Mouse (Mus musculus) liver, adult 2 months (tissue): Measurements from ENCODE around the gene Soga1. TPM values are rescaled to one million over a fixed set of nuclear protein-coding genes. Genes with fewer than 3 reads are reported as not detected.

Experiments used
- DNase-seq: peaks from one replicate; pipeline ENCODE4 v3.0.0-alpha.2; 2011; ENCODE audit warnings: low read depth, low spot score; ENCODE audit errors: extremely low read depth
- H3K27ac ChIP-seq: fragments of 200-500 bp; replicated peaks from 2 replicates; pipeline ENCODE4 v1.5.1; 2012; ENCODE audit warnings: low read depth, mild to moderate bottlenecking, control low read depth, inconsistent platforms, low read length; ENCODE audit not compliant: insufficient read depth
- H3K27me3 ChIP-seq: fragments of 200-500 bp; 2 replicates; pipeline ENCODE4 v1.6.1; 2012; ENCODE audit warnings: mild to moderate bottlenecking, moderate library complexity, low read length, inconsistent platforms; ENCODE audit not compliant: control insufficient read depth, insufficient read depth
- H3K36me3 ChIP-seq: fragments of 200-500 bp; 2 replicates; pipeline ENCODE4 v1.6.1; 2012; ENCODE audit warnings: low read length, inconsistent platforms; ENCODE audit not compliant: control insufficient read depth, insufficient read depth
- H3K4me1 ChIP-seq: fragments of 200-500 bp; 2 replicates; pipeline ENCODE4 v1.6.1; 2011; ENCODE audit warnings: low read length; ENCODE audit not compliant: control insufficient read depth, insufficient read depth
- H3K4me3 ChIP-seq: fragments of 200-500 bp; 2 replicates; pipeline ENCODE4 v1.5.1; 2011; ENCODE audit warnings: low read depth, mild to moderate bottlenecking, control low read depth, low read length, moderate library complexity; ENCODE audit not compliant: insufficient read depth
- H3K79me2 ChIP-seq: fragments of 200-500 bp; 2 replicates; pipeline ENCODE4 v1.6.1; 2012; ENCODE audit warnings: inconsistent platforms, mild to moderate bottlenecking, low read length, moderate library complexity; ENCODE audit not compliant: control insufficient read depth, insufficient read depth
- H3K9ac ChIP-seq: fragments of 200-500 bp; 2 replicates; pipeline ENCODE4 v1.6.1; 2012; ENCODE audit warnings: low read depth, mild to moderate bottlenecking, control low read depth, inconsistent platforms, low read length
- CTCF ChIP-seq: fragments of 200-500 bp; IDR thresholded peaks from 2 replicates; pipeline ENCODE4 v1.5.1; 2011; ENCODE audit warnings: low read depth, low read length, control low read depth
- POLR2A ChIP-seq: fragments of 200-500 bp; IDR thresholded peaks from 2 replicates; pipeline ENCODE4 v1.6.1; 2011; ENCODE audit warnings: low read length, control low read depth; ENCODE audit not compliant: insufficient read depth; ENCODE audit errors: extremely low read depth
- WGBS: fragments of 180-500 bp; shearing (Covaris S2); methylation state at CpG from one replicate; pipeline ENCODE4 v1.1.7; 2018; 5-methylcytosine and 5-hydroxymethylcytosine counted together
- polyA plus RNA-seq: library from polyadenylated mRNA; depleted of rRNA; stranded (reverse); fragments of >200 nt; gene quantifications from 2 replicates; pipeline ENCODE4 v1.2.3, GENCODE M21; 2012
- total RNA-seq: library from RNA; depleted of rRNA; stranded (reverse); fragments of >200 nt; gene quantifications from 2 replicates; pipeline ENCODE4 v1.2.3, GENCODE M21; 2014

Soga1 gene
- total and polyA plus RNA-seq, 2 experiments, result 1.0 to 1.5 TPM

GRCm38 (mm10) chr2:157028261-157028660, 50.8 kb downstream of the Soga1 start:
- H3K27me3 ChIP-seq, result no peaks in the 10 kb centered on the region
- H3K79me2 ChIP-seq, result no peaks in the 10 kb centered on the region
- TF ChIP-seq CTCF (no peak), POLR2A (no peak)
- WGBS, result 94% methylated on average over 4 of the region's 4 CpGs
- no peak overlapping the region for H3K27ac ChIP-seq
- no peaks in the 10 kb centered on the region for H3K36me3 ChIP-seq
- H3K9ac ChIP-seq, result no peak overlapping the region
- H3K4me3 ChIP-seq, result no peak overlapping the region
- no peak for DNase-seq
- H3K4me1 ChIP-seq, result no peaks in the 10 kb centered on the region

- no peak overlapping the region for H3K4me3 ChIP-seq
- no peaks in the 10 kb centered on the region for H3K36me3 ChIP-seq
- no peaks in the 10 kb centered on the region for H3K4me1 ChIP-seq
- no peaks in the 10 kb centered on the region for H3K27me3 ChIP-seq
- H3K79me2 ChIP-seq, result no peaks in the 10 kb centered on the region
- DNase-seq, result no peak
- TF ChIP-seq POLR2A (no peak), CTCF (no peak)
- WGBS, result 85% methylated on average over 21 of the region's 21 CpGs
- no peak overlapping the region for H3K9ac ChIP-seq
- H3K27ac ChIP-seq, result no peak overlapping the region; the same call in 1 of the 2 replicates
These were observed 51.7 kb downstream of the Soga1 start for GRCm38 (mm10) chr2:157027106-157028008.

GRCm38 (mm10) chr2:157021156-157021555, 57.9 kb downstream of the Soga1 start:
- Histone ChIP-seq H3K9ac (no peak overlapping the region), H3K36me3 (no peaks in the 10 kb centered on the region), H3K4me1 (no peaks in the 10 kb centered on the region), H3K4me3 (no peak overlapping the region), H3K27ac (no peak overlapping the region), H3K27me3 (no peaks in the 10 kb centered on the region), H3K79me2 (no peaks in the 10 kb centered on the region)
- no peak for TF ChIP-seq CTCF
- TF ChIP-seq POLR2A, result no peak
- WGBS, result 95% methylated on average over 16 of the region's 16 CpGs
- no peak for DNase-seq

GRCm38 (mm10) chr2:157019228-157019627, 59.8 kb downstream of the Soga1 start:
- Histone ChIP-seq H3K27me3 (no peaks in the 10 kb centered on the region), H3K9ac (no peak overlapping the region), H3K36me3 (no peaks in the 10 kb centered on the region), H3K27ac (no peak overlapping the region), H3K4me3 (no peak overlapping the region), H3K79me2 (no peaks in the 10 kb centered on the region), H3K4me1 (peaks cover 3% of the 10 kb centered on the region; the same call in 1 of the 2 replicates)
- TF ChIP-seq POLR2A, result no peak
- no peak for TF ChIP-seq CTCF
- 94% methylated on average over 4 of the region's 4 CpGs for WGBS
- no peak for DNase-seq

- Histone ChIP-seq H3K27ac (no peak overlapping the region), H3K36me3 (no peaks in the 10 kb centered on the region)
- WGBS, result 75% methylated on average over 18 of the region's 18 CpGs
These were observed 62.4 kb downstream of the Soga1 start for GRCm38 (mm10) chr2:157016529-157017270.

More at GRCm38 (mm10) chr2:157016529-157017270, 62.4 kb downstream of the Soga1 start:
- H3K9ac ChIP-seq, result no peak overlapping the region
- TF ChIP-seq CTCF (no peak; the same call in 1 of the 2 replicates), POLR2A (no peak)
- no peak overlapping the region for H3K4me3 ChIP-seq
- H3K4me1 ChIP-seq, result peaks cover 3% of the 10 kb centered on the region; the same call in 1 of the 2 replicates
- no peak for DNase-seq
- H3K27me3 ChIP-seq, result no peaks in the 10 kb centered on the region
- no peaks in the 10 kb centered on the region for H3K79me2 ChIP-seq
